Mouse (Mus musculus) layer of hippocampus, adult 8-10 months (tissue): ENCODE measurements around the gene Dazl. TPM values are rescaled to one million over a fixed set of nuclear protein-coding genes. Genes with fewer than 3 reads are reported as not detected.
"Not testable (repeated sequence)": the region's sequence is repeated elsewhere in the genome, so short reads cannot be mapped to it uniquely, and the experiment has no call there.

Experiments used
- DNase-seq, 2 experiments: peaks; one replicate each; pipeline ENCODE4 v3.0.0; 2022; ENCODE audit warnings: low spot score in 2 of 2
- total RNA-seq, 4 experiments: library from RNA; stranded (reverse); gene quantifications; 2 replicates each; pipeline ENCODE4 v1.2.4; 2022

The Dazl gene
- total RNA-seq, 4 experiments from 2014 or later: 2.1 to 3.2 (median 3.0) TPM

DNA sequence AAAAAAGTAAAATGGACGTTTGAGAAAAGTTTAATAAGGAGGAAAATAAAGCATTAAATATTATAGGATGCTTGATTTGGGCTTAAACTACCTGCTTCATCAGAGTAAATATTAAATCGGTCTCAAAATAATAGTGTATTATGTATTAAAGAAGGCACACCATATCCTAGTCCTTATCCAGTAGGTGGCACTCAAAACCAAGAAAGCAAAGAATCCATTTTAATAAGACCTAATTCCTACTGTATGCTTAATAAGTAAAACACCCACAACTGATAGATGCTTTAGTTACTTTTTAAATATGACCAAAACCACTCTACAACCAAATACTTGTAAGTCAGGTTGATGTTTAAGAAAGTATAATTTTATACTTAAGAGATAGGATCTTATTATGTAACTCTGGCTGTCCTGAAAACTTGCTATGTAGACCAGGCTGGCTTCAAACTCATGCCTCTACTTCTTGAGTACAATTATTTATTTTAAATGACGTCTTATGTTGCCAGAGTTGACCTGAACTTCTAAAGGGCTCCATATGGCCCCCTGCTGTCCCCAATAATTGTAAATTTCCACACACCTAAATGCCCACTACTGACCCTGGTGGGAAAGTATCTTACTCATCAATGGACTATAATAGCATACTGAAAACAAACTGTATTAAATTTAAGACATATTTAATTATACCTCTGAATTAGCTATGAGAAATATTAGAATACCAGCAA lies 1.8 kb downstream of the Dazl start:
- no peak for DNase-seq

DNA sequence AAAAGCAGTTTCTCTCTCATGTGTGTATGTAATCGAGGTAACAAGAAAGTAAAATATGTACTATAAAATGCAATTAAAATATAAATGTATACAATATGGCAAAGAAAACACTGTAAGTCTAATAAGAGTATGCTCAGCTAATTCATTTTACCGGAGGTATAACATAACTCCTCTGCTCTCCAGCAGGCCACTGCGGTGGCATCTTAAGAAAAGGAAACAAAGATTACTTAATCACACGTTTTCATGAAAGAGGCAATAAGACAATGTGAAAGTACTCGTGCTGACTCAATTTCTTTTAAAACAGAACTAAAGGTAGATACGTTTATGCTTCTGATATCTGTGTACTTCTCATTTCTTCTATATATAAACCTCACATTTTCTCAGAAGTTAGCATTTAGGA lies 8.6 kb downstream of the Dazl start:
- no peak for DNase-seq

DNA sequence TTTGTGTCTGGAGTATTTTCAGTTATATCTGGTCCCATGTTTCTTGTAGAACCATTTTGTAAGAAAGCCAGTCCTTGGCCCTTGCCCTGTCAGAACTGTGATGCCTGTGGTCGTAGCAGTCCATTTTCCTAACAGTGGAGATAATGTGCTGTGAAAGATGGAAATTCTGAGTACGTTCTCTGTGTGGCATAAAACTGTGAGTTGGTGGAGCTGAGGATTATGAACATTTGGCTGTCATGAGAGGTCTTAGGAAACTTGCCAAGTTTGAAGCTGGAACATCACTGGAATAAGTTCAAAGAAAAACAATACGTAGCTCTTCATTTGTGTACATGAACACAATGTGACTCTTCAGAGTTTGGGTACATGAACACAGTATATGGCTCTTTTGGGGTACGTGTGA lies 31.8 kb downstream of the Dazl start:
- DNase-seq: not testable (repeated sequence)

DNA sequence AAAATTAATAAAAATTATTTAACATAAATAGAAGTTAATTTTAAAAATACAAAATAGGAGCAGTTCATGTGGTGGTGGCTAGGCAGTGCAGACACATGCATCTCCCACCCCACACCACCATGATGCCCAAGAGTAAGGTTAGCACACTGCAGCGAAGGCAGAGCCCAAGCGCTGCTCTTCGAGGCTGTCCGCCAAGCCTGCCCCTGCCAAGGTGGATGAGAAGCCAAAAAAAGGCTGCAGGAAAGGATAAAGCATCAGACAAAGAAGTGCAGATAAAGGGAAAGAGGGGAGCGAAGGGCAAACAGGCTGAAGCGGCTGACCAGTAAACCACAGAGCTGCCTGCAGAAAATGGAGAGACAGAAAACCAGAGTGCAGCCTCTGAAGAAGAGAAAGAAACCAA lies 32.6 kb downstream of the Dazl start:
- DNase-seq: no peak

DNA sequence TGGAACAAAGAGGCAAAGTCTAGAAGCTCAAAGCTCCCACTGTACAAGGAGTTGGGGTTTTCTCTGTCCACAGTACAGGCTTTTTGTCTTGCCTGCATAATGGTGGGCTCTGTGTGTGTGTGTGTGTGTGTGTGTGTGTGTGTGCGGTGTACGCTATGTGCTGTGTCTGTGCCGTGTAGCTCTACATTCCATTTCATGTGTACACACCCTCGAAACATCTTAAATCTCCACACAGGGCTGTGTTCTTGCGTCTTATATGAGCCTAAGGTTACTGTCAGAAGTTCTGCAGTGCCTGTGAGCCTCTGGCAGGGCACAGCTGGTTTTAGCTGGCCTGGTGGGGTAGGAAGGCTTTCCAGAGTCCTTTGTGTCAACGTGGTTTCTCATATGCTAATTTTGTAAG lies 46.8 kb downstream of the Dazl start:
- no peak for DNase-seq

DNA sequence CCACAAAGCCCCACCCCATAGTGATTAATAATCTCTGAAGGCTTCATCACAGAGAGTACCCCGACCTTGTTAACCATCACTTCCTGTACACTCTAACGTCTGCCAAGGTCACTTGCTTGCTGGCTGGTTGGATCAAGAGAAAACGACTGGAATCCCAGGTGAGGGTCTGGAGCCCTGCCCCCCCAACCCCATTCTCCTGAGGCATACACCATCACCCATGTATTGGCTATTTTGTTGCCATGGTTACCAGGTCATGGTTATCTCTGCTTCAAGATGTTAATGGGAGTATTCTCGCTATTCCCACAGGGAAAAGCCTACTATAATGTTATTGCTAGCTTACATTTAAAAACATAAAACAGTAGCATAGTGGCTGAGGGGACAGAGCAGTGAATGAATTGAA lies 48.8 kb downstream of the Dazl start:
- DNase-seq: no peak

DNA sequence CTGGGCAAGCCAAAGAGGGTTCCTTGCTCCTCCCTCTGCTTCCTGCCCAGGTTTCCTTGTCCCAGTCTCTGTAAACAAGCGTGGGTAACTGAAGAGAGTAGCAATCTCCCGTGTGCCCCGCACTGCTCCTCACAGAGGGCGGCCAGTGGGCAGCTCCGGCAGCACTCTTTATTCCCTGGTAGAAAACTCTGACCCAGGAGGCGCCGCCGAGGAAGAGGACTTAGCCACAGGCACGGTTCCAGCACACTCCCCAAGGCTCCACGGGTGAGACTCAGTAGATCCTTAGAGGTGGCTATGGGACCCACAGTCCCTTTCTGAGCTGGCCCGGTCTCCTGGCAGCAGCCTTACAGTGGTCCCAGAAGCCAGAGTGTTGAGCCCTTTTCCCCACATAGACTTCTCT lies 50.1 kb downstream of the Dazl start:
- DNase-seq: no peak

DNA sequence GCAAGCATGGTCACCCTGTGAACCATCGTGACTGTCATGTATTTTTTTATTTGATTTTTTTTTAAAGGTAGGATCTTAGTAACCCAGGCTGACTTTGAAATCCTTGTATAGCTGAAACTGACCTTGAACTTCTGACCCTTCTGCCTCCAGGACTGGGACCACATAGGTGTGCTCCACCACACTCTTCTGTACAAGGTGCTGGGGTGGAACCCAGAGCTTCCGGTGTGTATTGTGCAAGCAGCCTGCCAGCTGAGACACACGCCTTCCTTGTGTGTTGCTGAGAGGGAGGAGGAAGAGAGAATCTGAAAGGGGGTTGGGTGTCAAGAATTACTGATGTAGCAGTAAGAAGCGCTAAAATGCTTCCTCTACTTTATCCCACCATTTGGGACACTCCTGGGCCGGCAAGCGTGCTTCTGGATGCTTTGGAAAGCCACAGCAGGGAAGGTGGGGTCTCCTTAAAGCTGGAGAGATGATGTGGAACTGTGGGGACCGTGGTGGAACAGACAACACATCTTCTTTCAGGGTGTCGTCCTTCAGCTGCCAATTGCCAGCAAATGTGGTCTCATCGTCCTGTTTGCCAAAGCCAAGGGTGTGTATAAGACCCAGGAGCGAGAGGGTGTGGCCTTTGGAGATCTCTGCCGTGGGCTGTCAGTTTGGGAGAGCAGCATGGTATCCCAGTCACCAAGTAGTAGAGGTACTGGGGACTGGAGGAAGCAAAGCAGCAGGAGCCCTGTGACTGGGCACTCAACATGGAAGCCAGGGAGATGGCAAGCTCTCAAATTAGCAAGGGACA lies 55.4 kb downstream of the Dazl start:
- DNase-seq: no peak

DNA sequence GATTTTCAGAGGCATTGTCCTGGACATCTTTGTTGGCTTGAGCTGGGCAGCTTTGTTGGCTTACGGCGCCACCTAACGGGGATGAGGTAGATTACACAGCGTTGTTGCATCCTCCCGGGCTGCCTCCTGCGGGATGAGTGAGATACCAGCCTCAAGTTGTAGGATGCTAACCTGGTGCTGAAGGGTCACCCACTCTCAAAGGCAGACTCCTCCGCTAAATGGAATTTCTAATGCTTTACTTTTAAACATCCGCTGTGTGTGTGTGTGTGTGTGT lies 56.1 kb downstream of the Dazl start:
- peak; percentile 80 to 92 for DNase-seq

DNA sequence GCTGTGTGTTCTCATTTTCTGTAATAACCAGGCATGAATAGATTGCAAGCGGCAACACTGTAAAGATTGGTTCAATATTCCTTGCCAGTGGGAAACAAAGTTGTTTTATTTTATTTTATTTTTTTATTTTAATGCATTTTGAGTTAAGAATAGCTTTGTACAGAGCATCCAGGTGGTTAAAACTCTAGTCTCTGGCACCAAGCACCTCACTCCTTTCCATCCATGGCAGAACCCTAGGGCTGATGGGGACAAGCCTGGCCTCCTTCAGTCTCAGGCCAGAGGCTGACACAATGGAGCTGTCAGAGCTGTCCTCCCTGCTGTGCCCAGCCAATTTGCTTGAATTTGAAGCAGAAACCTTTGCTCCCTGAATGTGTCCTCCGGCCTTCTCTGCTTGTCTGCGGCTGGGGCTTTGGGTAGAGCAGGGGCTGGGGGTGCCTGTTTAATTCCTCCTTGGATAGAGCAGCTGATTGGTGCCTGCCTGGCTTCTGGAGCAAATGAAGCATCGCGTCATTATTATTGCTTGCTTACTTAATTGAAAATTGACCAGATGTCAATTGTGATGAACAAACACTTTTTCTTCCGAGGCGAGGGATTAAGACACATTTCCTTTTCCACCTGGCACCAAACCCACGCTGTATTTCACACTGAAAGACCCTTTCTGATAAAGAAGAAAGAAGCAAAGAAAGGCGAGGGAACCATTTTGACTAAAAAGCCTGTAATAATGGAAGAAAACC lies 56.6 kb downstream of the Dazl start:
- DNase-seq: no peak

DNA sequence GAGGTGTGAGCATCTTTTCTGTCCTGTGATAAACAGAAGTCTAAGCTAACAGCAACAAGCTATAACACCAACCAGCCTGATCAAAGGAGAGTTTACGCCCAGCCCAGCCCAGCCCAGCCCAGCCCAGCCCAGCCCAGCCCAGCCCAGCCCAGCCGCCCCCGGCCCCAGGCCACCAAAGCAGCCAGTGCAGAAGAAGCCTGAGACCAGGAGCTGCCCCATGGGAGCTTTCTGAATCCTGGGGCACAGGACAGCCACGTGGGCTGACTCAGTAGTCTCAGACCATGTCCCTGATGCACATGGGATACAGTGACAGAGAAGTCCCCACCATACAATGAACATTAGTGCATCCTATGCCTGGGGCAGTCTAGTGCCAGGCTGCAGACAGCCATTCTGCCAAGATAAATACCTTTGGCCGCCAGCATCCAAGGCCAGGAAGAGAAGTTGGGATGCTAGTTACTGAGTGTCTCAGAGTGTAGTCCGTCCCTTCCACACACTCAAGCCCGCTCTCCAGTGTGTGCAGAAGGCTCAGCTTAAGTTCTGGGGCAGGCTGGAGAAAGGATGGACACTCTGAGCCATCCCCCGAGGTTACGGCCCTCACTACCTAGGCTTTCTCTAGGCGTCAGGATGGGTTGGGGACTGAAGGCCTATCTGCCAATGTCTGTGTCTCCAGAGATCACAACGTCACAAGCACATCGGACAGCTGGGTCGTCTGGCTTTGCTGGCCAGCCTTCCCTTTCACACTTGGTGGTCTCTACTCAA lies 57.3 kb downstream of the Dazl start:
- DNase-seq: no peak

DNA sequence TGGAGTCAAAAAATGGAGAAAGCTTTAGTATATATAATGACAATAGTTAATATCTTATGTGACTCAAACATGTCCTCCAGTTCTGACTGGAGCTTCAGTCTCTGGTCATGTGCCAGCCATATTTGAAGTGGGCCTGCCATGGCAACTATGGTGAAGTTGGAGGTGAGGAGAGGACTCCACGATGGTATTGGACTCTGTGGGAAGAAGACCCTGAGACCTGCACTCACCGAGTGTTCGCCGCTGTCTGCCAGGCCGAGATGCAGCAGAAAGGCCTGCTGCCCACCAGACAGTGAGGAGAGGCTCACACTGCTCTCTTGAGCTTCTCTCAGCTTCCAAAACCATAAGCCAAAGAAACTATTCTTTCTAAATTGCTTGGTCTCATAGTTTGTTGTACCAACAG lies 59.5 kb downstream of the Dazl start:
- no peak for DNase-seq

DNA sequence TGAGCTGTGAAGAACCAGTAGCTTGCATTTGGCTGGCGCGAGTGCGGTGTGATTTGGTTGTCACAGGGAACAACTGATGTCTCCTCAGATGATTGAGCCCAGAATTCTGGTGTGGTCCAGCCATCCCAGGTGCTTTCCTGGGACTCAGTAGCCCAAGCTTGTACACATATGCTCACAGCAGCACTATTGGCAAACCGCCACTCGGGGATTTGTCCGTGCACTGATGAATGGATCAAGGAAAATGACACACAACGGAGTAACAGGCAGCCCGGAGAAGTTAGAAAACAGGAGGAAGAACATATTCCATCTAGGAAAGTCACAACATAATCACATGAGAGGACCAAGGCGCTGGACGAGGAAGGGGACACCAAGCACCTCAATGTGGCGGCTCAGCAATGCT lies 60.6 kb downstream of the Dazl start:
- no peak for DNase-seq

DNA sequence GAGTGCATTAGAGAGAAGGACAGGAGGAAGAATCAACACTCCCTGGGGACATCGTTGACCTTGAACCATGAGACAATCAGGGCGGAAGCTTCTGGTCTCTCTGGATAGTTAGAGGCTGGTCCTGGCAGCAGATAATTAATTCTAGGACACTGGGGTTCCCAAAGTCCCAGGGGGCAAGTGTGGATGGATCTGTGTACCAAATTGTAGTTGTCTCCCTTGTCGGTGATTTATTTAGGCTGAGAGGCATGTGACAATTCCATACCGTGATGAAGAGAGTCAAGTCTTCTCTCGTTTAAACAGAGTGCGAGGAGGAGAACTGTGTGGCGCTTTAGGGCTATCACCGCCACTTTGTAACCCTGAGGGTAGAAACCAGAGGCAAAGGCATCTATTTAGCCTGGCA lies 62.2 kb downstream of the Dazl start:
- no peak for DNase-seq

DNA sequence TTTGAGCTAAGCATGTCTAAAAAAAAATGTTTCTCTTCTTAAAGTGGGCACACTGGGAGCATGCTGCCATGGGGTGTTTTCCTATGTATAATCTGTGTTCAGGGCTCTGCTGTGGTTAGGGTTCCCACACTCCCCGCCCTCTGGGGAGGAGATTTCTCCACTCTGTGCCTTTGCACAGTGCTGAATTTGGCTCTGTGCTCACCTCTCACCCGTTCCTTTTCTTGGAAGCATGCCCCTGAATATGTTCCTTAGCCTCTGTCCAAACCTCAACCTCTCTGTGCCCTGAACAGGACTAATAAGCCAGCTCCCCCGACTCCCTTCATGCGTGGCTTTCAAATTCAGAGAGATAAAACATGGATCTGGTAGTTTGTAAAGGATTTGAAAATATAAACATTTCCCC lies 63.9 kb downstream of the Dazl start:
- no peak for DNase-seq

Other genes with a start within 250 kb of the Dazl start
- gene Rftn1, start 103.0 kb downstream of the Dazl start, total RNA-seq: 10 to 100 TPM; 14.8 to 18.7 (median 16.8) TPM
- gene Plcl2, start 215.8 kb upstream of the Dazl start, total RNA-seq: 10 to 100 TPM; 60.1 to 64.1 (median 63.2) TPM